Mouse (Mus musculus): ENCODE data around the gene Trim31. TPM values are rescaled to one million over a fixed set of nuclear protein-coding genes. Genes with fewer than 3 reads are reported as not detected.

Trim31 gene
- polyA plus RNA-seq, 1 experiment from 2014 or later: not detected

GRCm38 (mm10) chr17:36923491-36923890, 25.6 kb downstream of the Trim31 start:
- H3K4me1 ChIP-seq (replicated peaks): no peaks in the 10 kb centered on the region
- H3K36me3 ChIP-seq: no peaks in the 10 kb centered on the region
- 52% methylated on average over 4 of the region's 4 CpGs for WGBS
- no peak overlapping the region for H3K27ac ChIP-seq
- H3K9ac ChIP-seq: no peak overlapping the region
- no peak for ATAC-seq (replicated peaks; ENCODE audit: insufficient number of reproducible peaks, insufficient read depth, low FRiP score, low read depth)
- H3K4me3 ChIP-seq: no peak overlapping the region
- H3K27me3 ChIP-seq: peaks cover 3% of the 10 kb centered on the region; the same call in 1 of the 2 replicates
- H3K4me2 ChIP-seq: no peak overlapping the region
- no peaks in the 10 kb centered on the region for H3K9me3 ChIP-seq (replicated peaks)

- Histone ChIP-seq H3K36me3 (no peaks in the 10 kb centered on the region), H3K27ac (no peak overlapping the region), H3K9me3 (replicated peaks) (no peaks in the 10 kb centered on the region), H3K27me3 (0 out of 2 replicates have a peak, but pooled peaks cover 3% of the 10 kb centered on the region), H3K9ac (no peak overlapping the region), H3K4me2 (no peak overlapping the region), H3K4me1 (replicated peaks) (peaks cover 4% of the 10 kb centered on the region), H3K4me3 (no peak overlapping the region)
- WGBS: 32% methylated on average over 10 of the region's 10 CpGs
- ATAC-seq (replicated peaks; ENCODE audit: insufficient number of reproducible peaks, insufficient read depth, low FRiP score, low read depth): no peak
Observed at GRCm38 (mm10) chr17:36927496-36928120, 29.7 kb downstream of the Trim31 start.

GRCm38 (mm10) chr17:36929236-36929932, 31.5 kb downstream of the Trim31 start:
- Histone ChIP-seq H3K27me3 (no peaks in the 10 kb centered on the region; the same call in 1 of the 2 replicates), H3K4me2 (no peak overlapping the region), H3K9me3 (replicated peaks) (no peaks in the 10 kb centered on the region), H3K27ac (no peak overlapping the region), H3K36me3 (no peaks in the 10 kb centered on the region), H3K4me3 (no peak overlapping the region), H3K9ac (no peak overlapping the region), H3K4me1 (replicated peaks) (peaks cover 4% of the 10 kb centered on the region)
- no peak for ATAC-seq (replicated peaks; ENCODE audit: insufficient number of reproducible peaks, insufficient read depth, low FRiP score, low read depth)
- 72% methylated on average over 12 of the region's 12 CpGs for WGBS

- Histone ChIP-seq H3K4me3 (no peak overlapping the region), H3K4me2 (no peak overlapping the region), H3K9me3 (replicated peaks) (no peaks in the 10 kb centered on the region), H3K9ac (no peak overlapping the region), H3K4me1 (replicated peaks) (peaks cover 4% of the 10 kb centered on the region), H3K27ac (no peak overlapping the region), H3K36me3 (no peaks in the 10 kb centered on the region), H3K27me3 (no peaks in the 10 kb centered on the region; the same call in 1 of the 2 replicates)
- ATAC-seq (replicated peaks; ENCODE audit: insufficient number of reproducible peaks, insufficient read depth, low FRiP score, low read depth): no peak
- 50% methylated on average over 6 of the region's 6 CpGs for WGBS
Observed at GRCm38 (mm10) chr17:36930233-36930632, 32.3 kb downstream of the Trim31 start.

- no peaks in the 10 kb centered on the region for H3K9me3 ChIP-seq (replicated peaks)
- no peak overlapping the region for H3K9ac ChIP-seq
- H3K27me3 ChIP-seq: peaks cover 3% of the 10 kb centered on the region; the same call in 1 of the 2 replicates
- ATAC-seq (replicated peaks; ENCODE audit: insufficient number of reproducible peaks, insufficient read depth, low FRiP score, low read depth): no peak
- H3K4me2 ChIP-seq: no peak overlapping the region
- H3K27ac ChIP-seq: no peak overlapping the region
- no peak overlapping the region for H3K4me3 ChIP-seq
- no peaks in the 10 kb centered on the region for H3K36me3 ChIP-seq
- 66% methylated on average over 4 of the region's 4 CpGs for WGBS
- H3K4me1 ChIP-seq (replicated peaks): peaks cover 4% of the 10 kb centered on the region
Observed at GRCm38 (mm10) chr17:36931130-36931529, 33.2 kb downstream of the Trim31 start.

GRCm38 (mm10) chr17:36931806-36932205, 33.9 kb downstream of the Trim31 start:
- no peak overlapping the region for H3K9ac ChIP-seq
- H3K4me3 ChIP-seq: no peak overlapping the region
- peaks cover 7% of the 10 kb centered on the region for H3K27me3 ChIP-seq
- no peak overlapping the region for H3K4me2 ChIP-seq
- no peaks in the 10 kb centered on the region for H3K9me3 ChIP-seq (replicated peaks)
- ATAC-seq (replicated peaks; ENCODE audit: insufficient number of reproducible peaks, insufficient read depth, low FRiP score, low read depth): no peak
- no peak overlapping the region for H3K27ac ChIP-seq
- H3K4me1 ChIP-seq (replicated peaks): peaks cover 4% of the 10 kb centered on the region
- no peaks in the 10 kb centered on the region for H3K36me3 ChIP-seq
- WGBS: 23% methylated on average over 2 of the region's 2 CpGs

GRCm38 (mm10) chr17:36938056-36938455, 40.1 kb downstream of the Trim31 start:
- Histone ChIP-seq H3K36me3 (no peaks in the 10 kb centered on the region), H3K9ac (no peak overlapping the region), H3K27me3 (peaks cover 43% of the 10 kb centered on the region), H3K4me3 (no peak overlapping the region), H3K9me3 (replicated peaks) (no peaks in the 10 kb centered on the region), H3K4me1 (replicated peaks) (peaks cover 9% of the 10 kb centered on the region), H3K27ac (no peak overlapping the region), H3K4me2 (no peak overlapping the region)
- no peak for ATAC-seq (replicated peaks; ENCODE audit: insufficient number of reproducible peaks, insufficient read depth, low FRiP score, low read depth)
- 62% methylated on average over 2 of the region's 2 CpGs for WGBS

GRCm38 (mm10) chr17:36942391-36942790, 44.5 kb downstream of the Trim31 start:
- H3K9ac ChIP-seq: no peak overlapping the region
- no peak overlapping the region for H3K27ac ChIP-seq
- peak overlapping the region; percentile 49 for H3K4me3 ChIP-seq
- peaks cover 23% of the 10 kb centered on the region for H3K4me1 ChIP-seq (replicated peaks)
- H3K27me3 ChIP-seq: peaks cover 72% of the 10 kb centered on the region
- no peaks in the 10 kb centered on the region for H3K9me3 ChIP-seq (replicated peaks)
- peak; percentile 62; the same call in 1 of the 2 replicates for ATAC-seq (replicated peaks; ENCODE audit: insufficient number of reproducible peaks, insufficient read depth, low FRiP score, low read depth)
- no peaks in the 10 kb centered on the region for H3K36me3 ChIP-seq
- H3K4me2 ChIP-seq: peak overlapping the region; percentile 84
- WGBS: 24% methylated on average over 10 of the region's 10 CpGs

GRCm38 (mm10) chr17:36942791-36943471, 45.0 kb downstream of the Trim31 start, which contains the start of gene Rnf39:
Gene Rnf39 (plus strand): TSS chr17:36942918.
- Histone ChIP-seq H3K36me3 (no peaks in the 10 kb centered on the region), H3K4me2 (peak within 1 kb of the TSS; percentile 84), H3K4me1 (replicated peaks) (peaks cover 27% of the 10 kb centered on the region), H3K27me3 (peaks cover 73% of the 10 kb centered on the region), H3K9ac (peak within 1 kb of the TSS; percentile 31), H3K9me3 (replicated peaks) (no peaks in the 10 kb centered on the region), H3K4me3 (peak within 1 kb of the TSS; percentile 49), H3K27ac (no peak within 1 kb of the TSS)
- ATAC-seq (replicated peaks; ENCODE audit: insufficient number of reproducible peaks, insufficient read depth, low FRiP score, low read depth): 0 out of 2 replicates have a peak, but pooled peaks have one; percentile 14
- WGBS: 2% methylated on average over 59 of the region's 59 CpGs

GRCm38 (mm10) chr17:36943691-36944090, 45.8 kb downstream of the Trim31 start:
- H3K4me3 ChIP-seq: peak overlapping the region; percentile 49
- H3K9me3 ChIP-seq (replicated peaks): no peaks in the 10 kb centered on the region
- WGBS: 18% methylated on average over 5 of the region's 5 CpGs
- peaks cover 73% of the 10 kb centered on the region for H3K27me3 ChIP-seq
- 0 out of 2 replicates have a peak, but pooled peaks cover 1% of the 10 kb centered on the region for H3K36me3 ChIP-seq
- H3K4me2 ChIP-seq: peak overlapping the region; percentile 84
- no peak for ATAC-seq (replicated peaks; ENCODE audit: insufficient number of reproducible peaks, insufficient read depth, low FRiP score, low read depth)
- H3K27ac ChIP-seq: no peak overlapping the region
- H3K9ac ChIP-seq: no peak overlapping the region
- peaks cover 27% of the 10 kb centered on the region for H3K4me1 ChIP-seq (replicated peaks)

GRCm38 (mm10) chr17:36944121-36944775, 46.3 kb downstream of the Trim31 start:
- no peak overlapping the region for H3K4me3 ChIP-seq
- H3K27me3 ChIP-seq: peaks cover 73% of the 10 kb centered on the region
- H3K36me3 ChIP-seq: peaks cover 7% of the 10 kb centered on the region; the same call in 1 of the 2 replicates
- H3K27ac ChIP-seq: no peak overlapping the region
- H3K9me3 ChIP-seq (replicated peaks): no peaks in the 10 kb centered on the region
- 25% methylated on average over 9 of the region's 9 CpGs for WGBS
- no peak for ATAC-seq (replicated peaks; ENCODE audit: insufficient number of reproducible peaks, insufficient read depth, low FRiP score, low read depth)
- peaks cover 27% of the 10 kb centered on the region for H3K4me1 ChIP-seq (replicated peaks)
- no peak overlapping the region for H3K4me2 ChIP-seq
- H3K9ac ChIP-seq: no peak overlapping the region
